Mouse (Mus musculus) urinary bladder, postnatal 25 days (tissue): Measurements from ENCODE around the gene Spag6.

Source experiments
- DNase-seq: peaks from one replicate; pipeline ENCODE4 v3.0.0; 2022; ENCODE audit warnings: low spot score

The Spag6 gene

GRCm38 (mm10) chr2:18731718-18732117 lies 37.9 kb downstream of the Spag6 start:
- no peak for DNase-seq

- no peak for DNase-seq
Measured at GRCm38 (mm10) chr2:18734394-18735127, 40.7 kb downstream of the Spag6 start.

- DNase-seq = no peak
Measured at GRCm38 (mm10) chr2:18737040-18737439, 43.2 kb downstream of the Spag6 start.

GRCm38 (mm10) chr2:18739216-18739615 lies 45.4 kb downstream of the Spag6 start:
- DNase-seq = no peak

DNA sequence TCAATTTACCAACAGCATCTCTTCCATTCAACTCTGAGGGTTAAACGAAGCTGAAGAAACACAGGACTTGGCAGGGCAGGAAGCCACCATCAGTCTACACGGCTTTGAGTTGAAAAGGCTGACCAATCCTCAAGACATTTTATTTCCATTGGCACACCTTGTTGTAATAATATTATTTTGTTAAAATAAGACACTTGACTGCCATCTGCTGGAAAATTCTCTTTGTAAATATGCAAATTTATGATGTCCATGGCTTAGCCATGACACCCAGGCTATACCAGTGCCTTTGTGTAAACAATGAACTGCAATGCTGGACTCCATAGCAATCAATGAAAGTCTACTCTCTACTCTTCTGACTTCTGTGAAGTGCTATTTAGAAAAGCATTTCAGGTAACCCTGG lies 62.3 kb downstream of the Spag6 start:
- no peak for DNase-seq

DNA sequence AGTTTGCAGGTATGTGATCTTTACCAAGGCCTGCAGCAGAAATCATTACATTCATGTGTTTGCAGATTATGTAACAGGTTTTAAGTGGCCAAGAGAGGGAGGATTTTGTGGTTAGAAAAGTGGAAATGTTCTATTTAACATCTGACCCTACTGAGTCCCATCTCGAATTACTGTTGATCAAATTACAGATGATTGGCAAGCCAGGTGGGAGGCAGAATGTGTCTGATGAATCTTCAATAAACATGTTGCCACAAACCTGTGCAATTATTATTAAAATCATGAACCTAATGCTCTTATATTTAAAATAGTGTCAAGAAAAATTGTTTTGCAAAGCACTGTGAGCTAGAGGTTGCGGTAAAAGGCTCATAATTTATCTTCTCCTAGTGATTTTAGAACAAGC lies 71.0 kb downstream of the Spag6 start:
- no peak for DNase-seq

- DNase-seq = peak; percentile 10
Measured at GRCm38 (mm10) chr2:18765481-18766249, 71.8 kb downstream of the Spag6 start.

GRCm38 (mm10) chr2:18766441-18766820 lies 72.6 kb downstream of the Spag6 start:
- DNase-seq = no peak

- DNase-seq = peak; percentile 75
Measured at GRCm38 (mm10) chr2:18766821-18767541, 73.1 kb downstream of the Spag6 start.

GRCm38 (mm10) chr2:18768414-18768813 lies 74.6 kb downstream of the Spag6 start:
- no peak for DNase-seq

DNA sequence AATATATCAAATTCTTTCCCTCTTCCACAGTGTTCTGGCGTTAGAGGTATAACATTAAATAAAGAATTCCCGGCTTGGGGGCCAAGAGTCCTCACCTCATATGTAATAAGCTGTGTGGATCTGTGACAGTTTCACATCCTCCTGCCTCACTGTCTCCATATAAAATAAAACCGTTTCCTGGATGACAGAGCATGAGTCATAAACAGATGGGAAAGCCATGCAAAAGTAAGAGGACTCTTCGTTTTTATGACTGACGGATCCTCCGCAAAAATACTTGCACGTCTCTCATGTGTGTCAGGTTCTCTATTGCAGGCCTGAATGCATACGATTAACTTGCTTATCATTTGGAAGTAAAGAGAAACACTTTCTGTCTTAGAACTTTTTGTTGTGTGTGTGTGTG lies 78.6 kb downstream of the Spag6 start:
- DNase-seq = no peak

DNA sequence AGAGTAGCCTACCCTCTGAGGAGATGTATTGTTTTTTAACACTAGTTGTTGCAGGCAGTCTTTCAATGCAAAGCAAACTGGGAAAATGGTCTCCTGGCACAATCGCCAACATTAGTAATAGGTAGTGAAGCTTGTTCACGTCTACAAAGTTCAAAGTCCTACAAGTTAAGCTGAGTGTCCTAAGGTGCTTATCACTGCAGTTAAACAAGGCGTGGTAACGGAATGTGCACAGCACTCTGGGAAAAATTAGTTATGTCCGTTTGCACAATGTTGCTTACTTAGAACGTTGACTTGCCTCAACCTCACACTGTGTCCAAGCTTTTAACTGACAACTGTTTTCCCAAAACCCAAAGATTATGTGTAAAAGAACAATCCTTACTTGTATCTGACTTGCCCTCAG lies 80.5 kb downstream of the Spag6 start:
- no peak for DNase-seq

DNA sequence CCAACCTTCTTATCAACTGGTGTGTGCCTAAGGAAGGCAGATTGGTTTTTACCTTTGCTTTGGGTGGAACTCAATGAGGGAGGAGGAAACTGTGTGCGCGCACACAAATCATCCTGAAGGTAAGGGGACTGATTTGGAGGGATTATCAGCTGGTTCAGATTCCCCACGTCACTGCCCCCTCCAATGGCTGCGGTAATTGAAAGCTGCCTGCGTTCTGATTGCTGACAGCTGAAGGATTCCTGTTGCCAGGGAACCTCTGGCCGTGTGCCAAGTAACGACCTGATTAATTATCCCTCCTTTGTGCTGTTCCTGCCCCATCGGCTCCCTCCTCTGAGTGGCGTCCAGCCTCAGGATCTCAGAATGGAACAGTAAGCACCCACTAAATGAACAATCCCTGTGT lies 84.4 kb downstream of the Spag6 start:
- DNase-seq = no peak

DNA sequence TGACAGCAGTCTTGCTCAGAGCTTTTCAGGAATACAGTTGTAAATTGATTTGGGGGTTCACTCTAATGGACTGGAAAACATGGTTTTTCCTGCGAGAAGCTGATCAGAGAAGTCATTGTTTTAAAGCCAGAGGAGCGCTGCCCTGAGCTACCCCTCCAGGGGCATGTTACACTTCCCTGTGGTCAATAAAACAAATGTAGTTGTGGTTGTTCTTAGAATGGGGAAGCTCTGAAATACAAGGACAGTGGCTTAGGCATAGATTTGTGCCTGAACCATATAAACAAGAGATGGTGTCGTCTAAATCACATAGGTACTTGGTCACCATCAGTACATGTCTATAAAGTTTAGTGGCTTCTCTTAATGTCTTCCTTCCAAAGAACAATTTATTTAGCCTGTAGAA lies 86.0 kb downstream of the Spag6 start:
- no peak for DNase-seq

- no peak for DNase-seq
Measured at GRCm38 (mm10) chr2:18781296-18781695, 87.5 kb downstream of the Spag6 start.

GRCm38 (mm10) chr2:18794261-18794660 lies 100.4 kb downstream of the Spag6 start:
- no peak for DNase-seq

DNA sequence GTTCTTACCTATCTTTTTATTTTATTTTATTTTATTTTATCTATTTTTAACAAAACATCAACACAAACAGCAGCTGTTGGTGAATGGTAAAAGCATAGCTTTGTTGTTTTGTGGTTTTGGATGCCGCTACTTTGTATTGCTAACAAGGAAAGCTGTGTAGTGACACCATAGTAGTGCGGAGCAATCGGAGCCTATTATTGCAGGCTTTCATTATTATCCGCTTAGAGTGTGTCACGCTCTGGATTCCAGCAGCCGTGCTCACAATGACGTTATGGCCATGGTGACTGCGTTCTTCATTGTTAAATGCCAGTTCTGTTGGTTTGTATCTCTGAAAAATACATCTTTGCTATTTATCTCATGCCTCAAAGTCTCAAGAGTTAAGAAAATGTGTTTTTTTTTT lies 103.9 kb downstream of the Spag6 start:
- DNase-seq = no peak

DNA sequence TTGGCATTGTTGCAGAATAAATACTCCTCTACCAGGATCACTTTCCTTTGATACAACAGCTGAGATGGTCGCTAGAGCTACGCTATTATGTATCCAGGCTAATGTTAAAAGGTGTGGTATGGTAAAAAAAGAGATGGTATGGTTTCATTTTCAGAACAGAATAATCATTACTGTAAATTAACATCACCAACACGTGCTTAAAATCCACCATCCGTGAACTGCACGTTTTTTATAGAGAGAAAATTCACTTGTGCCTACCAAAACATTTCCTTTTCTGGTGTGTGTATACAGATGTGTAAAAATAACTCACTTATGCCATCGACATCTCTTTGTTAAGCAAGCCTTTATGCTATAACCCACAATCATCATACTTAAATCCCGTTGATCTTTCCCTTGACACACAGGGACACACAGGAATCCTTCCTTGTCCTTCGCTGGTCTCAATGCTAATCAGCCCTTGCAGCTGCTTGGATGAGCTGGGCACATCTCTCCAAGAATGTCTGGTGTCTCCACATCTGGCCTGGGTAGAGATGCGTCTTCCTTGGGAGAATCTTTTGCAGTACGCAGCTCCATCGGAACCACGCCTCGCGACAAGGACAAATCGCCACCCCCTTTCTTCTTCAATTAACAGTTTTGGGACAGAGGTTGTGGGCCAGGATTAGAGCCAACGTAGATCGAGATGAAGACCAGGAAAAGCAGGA lies 105.6 kb downstream of the Spag6 start:
- DNase-seq = no peak
